Mouse (Mus musculus): Measurements from ENCODE around the gene Rapgefl1.

DNA sequence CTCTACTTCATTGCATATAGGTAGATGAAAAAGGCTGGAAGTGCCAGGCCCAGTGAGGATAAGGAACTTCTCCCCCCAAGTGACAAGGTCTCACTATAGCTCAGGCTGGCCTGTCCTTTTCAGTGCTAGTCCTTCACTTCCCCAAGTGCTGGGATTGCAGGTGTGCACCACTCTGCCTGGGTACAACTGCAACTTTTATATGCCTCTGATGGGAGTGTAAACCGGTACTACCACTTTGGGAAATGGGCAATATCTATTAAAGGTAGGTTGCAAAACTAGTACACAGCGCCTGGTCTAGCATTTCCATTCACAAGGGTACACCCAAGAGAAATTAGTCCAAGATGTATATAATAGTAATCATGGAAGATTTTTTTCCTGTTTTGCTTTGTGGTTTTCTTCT, 18.1 kb downstream of the Rapgefl1 start:
- TF ChIP-seq EP300 (IDR thresholded peaks at IDR 0.05) = no peak
- no peak for TF ChIP-seq CTCF (IDR thresholded peaks at IDR 0.05)

Data from lung, postnatal 0 days (tissue).